Mouse (Mus musculus) right cerebral cortex, postnatal 36 days (tissue): Measurements from ENCODE around the gene Dusp5.
"Not testable (repeated sequence)": the region's sequence is repeated elsewhere in the genome, so short reads cannot be mapped to it uniquely, and the experiment has no call there.

Experiments used
- DNase-seq, 2 experiments: peaks; one replicate each; pipeline ENCODE4 v3.0.0; 2022; ENCODE audit warnings: low spot score in 2 of 2, mixed read lengths in 1 of 2

Dusp5 gene

GRCm38 (mm10) chr19:53575296-53576010, 46.5 kb downstream of the Dusp5 start:
- DNase-seq, result no peak

- DNase-seq, result no peak
These were observed 47.2 kb downstream of the Dusp5 start for GRCm38 (mm10) chr19:53576061-53576460.

DNA sequence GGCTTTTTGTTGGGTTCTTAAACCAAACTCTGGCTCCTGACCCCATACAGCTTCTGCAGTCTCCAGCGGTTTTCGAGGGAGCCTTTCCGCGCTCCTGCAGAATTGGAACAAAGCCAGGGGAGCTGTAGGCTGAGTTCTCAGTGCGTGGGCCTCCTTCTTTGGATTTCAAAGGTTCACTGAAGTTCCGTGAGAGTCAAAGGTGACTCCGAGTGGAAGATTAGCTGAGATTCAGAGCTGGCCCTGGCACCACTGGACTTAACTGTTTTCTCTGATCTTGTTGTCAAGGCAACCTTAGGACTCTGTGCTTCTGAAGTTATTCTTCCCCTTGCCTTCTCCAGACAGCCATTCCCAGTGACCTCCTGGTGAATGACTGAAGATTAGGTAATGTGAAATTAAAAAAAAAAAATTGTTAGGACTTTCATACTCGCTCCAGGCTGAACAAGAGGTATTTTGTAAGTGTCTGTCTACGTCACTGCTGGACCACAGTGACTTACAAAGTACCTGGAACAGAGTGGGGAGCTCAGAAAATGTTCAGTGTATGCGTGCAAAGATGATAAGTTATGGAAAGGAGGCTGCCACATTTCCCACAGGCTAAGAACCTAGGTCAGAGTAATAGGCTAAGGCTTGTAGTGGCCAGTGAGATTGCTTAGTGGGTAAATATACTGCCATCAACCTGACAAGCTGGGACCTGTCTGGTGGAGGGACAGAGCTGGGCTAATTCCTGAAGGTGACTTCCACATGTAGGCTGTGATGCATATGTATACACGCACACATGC, 48.3 kb downstream of the Dusp5 start:
- no peak for DNase-seq

GRCm38 (mm10) chr19:53578597-53579252, 49.8 kb downstream of the Dusp5 start:
- peak in 1 of 2 experiments; percentile 32 for DNase-seq

GRCm38 (mm10) chr19:53580271-53580670, 51.4 kb downstream of the Dusp5 start:
- DNase-seq, result not testable (repeated sequence)

- not testable (repeated sequence) for DNase-seq
These were observed 58.8 kb downstream of the Dusp5 start for GRCm38 (mm10) chr19:53587686-53588085.

GRCm38 (mm10) chr19:53588968-53589367, 60.1 kb downstream of the Dusp5 start, which contains the start of gene Nutf2-ps1:
TSS of gene Nutf2-ps1 (minus strand) at chr19:53589068.
- not testable (repeated sequence) for DNase-seq
